Mouse (Mus musculus) T-helper 1 cell (primary cell): ENCODE results near the gene Adamts8.

Experiments used
- in situ Hi-C: fragments of 300-600 bp; cut with MboI, MseI; formaldehyde crosslinking; loops from one replicate; pipeline ENCODE4 v1.15.1; 2025; ENCODE audit warnings: high pct_unique_total_duplicates

Adamts8 gene

GRCm38 (mm10) chr9:30971967-30972366, 29.6 kb downstream of the Adamts8 start:
- in situ Hi-C loops, result no loop called here

GRCm38 (mm10) chr9:30976339-30977023, 34.1 kb downstream of the Adamts8 start:
- in situ Hi-C loops, result no loop called here

GRCm38 (mm10) chr9:30980467-30980866, 38.1 kb downstream of the Adamts8 start:
- in situ Hi-C loops, result no loop called here

- in situ Hi-C loops, result no loop called here
These were observed 43.4 kb downstream of the Adamts8 start for GRCm38 (mm10) chr9:30985782-30986181.

GRCm38 (mm10) chr9:30993106-30993505, 50.7 kb downstream of the Adamts8 start:
- in situ Hi-C loops, result no loop called here

- in situ Hi-C loops, result no loop called here
These were observed 54.5 kb downstream of the Adamts8 start for GRCm38 (mm10) chr9:30996590-30997562.

- in situ Hi-C loops, result no loop called here
These were observed 58.3 kb downstream of the Adamts8 start for GRCm38 (mm10) chr9:31000641-31001040.

- in situ Hi-C loops, result no loop called here
These were observed 60.2 kb downstream of the Adamts8 start for GRCm38 (mm10) chr9:31002528-31002927.

GRCm38 (mm10) chr9:31009334-31009733, 67.0 kb downstream of the Adamts8 start:
- in situ Hi-C loops, result no loop called here

- in situ Hi-C loops, result no loop called here
These were observed 67.7 kb downstream of the Adamts8 start for GRCm38 (mm10) chr9:31010040-31010439.

GRCm38 (mm10) chr9:31010749-31011148, 68.4 kb downstream of the Adamts8 start:
- in situ Hi-C loops, result no loop called here

GRCm38 (mm10) chr9:31011533-31011932, 69.2 kb downstream of the Adamts8 start:
- in situ Hi-C loops, result no loop called here

GRCm38 (mm10) chr9:31012674-31013073, 70.3 kb downstream of the Adamts8 start:
- in situ Hi-C loops, result no loop called here

GRCm38 (mm10) chr9:31013415-31013814, 71.1 kb downstream of the Adamts8 start:
- in situ Hi-C loops, result no loop called here
